Mouse (Mus musculus): ENCODE results near the gene Gm20388.

GRCm38 (mm10) chr8:121468083-121469071, 1557.7 kb downstream of the Gm20388 start:
- no peak for TF ChIP-seq CTCF (IDR thresholded peaks at IDR 0.05; ENCODE audit: insufficient read depth, low read depth, low read length)
- no peak for TF ChIP-seq POLR2A (IDR thresholded peaks at IDR 0.05; ENCODE audit: insufficient read depth, low read depth, low read length)

Data from olfactory bulb, adult 2 months (tissue).